Mouse (Mus musculus) heart, embryonic 14.5 days (tissue): ENCODE data around the gene Pcsk1. TPM values are rescaled to one million over a fixed set of nuclear protein-coding genes. Genes with fewer than 3 reads are reported as not detected.

Experiments used
- ATAC-seq: fragments of 200-750 bp; cut with Nextera tagmentation; 2 replicates; pipeline ENCODE4 v1.8.0; 2017; ENCODE audit warnings: low read depth, moderate TSS enrichment; ENCODE audit not compliant: insufficient number of reproducible peaks, insufficient read depth, low FRiP score
- H3K27ac ChIP-seq, 2 experiments: fragments of 200-500 bp in 1 of 2; fragments of 300-500 bp in 1 of 2; sonication (generic) in 1 of 2; replicated peaks in 1 of 2; 2 replicates each; pipeline ENCODE4 v1.5.1; 2012 to 2014; ENCODE audit warnings: low read depth in 2 of 2, low read length in 2 of 2, control low read depth in 1 of 2, mild to moderate bottlenecking in 1 of 2, mixed read lengths in 1 of 2; ENCODE audit not compliant: control insufficient read depth in 1 of 2, insufficient read depth in 1 of 2
- H3K27me3 ChIP-seq: fragments of 300-500 bp; sonication (generic); 2 replicates; pipeline ENCODE4 v1.6.1; 2014; ENCODE audit warnings: mild to moderate bottlenecking, low read length, control low read depth; ENCODE audit not compliant: control insufficient read depth, insufficient read depth
- H3K36me3 ChIP-seq: fragments of 300-500 bp; sonication (generic); 2 replicates; pipeline ENCODE4 v1.6.1; 2014; ENCODE audit warnings: mild to moderate bottlenecking, control low read depth, low read length, mixed read lengths; ENCODE audit not compliant: control insufficient read depth, insufficient read depth
- H3K4me1 ChIP-seq, 2 experiments: fragments of 200-500 bp in 1 of 2; fragments of 300-500 bp in 1 of 2; sonication (generic) in 1 of 2; 2 replicates each; pipeline ENCODE4 v1.6.1; 2012 to 2014; ENCODE audit warnings: low read length in 2 of 2, control low read depth in 1 of 2, mixed read lengths in 1 of 2; ENCODE audit not compliant: control insufficient read depth in 2 of 2, insufficient read depth in 2 of 2
- H3K4me2 ChIP-seq: fragments of 300-500 bp; sonication (generic); 2 replicates; pipeline ENCODE4 v1.6.1; 2014; ENCODE audit warnings: mild to moderate bottlenecking, low read length
- H3K4me3 ChIP-seq, 2 experiments: fragments of 200-500 bp in 1 of 2; fragments of 300-500 bp in 1 of 2; sonication (generic) in 1 of 2; 2 replicates each; pipeline ENCODE4 v1.5.1; 2012 to 2014; ENCODE audit warnings: low read length in 2 of 2, mild to moderate bottlenecking in 2 of 2, control low read depth in 1 of 2, low read depth in 1 of 2, moderate library complexity in 1 of 2; ENCODE audit not compliant: control insufficient read depth in 1 of 2, insufficient read depth in 1 of 2
- H3K9ac ChIP-seq: fragments of 300-500 bp; sonication (generic); 2 replicates; pipeline ENCODE4 v1.6.1; 2014; ENCODE audit warnings: mild to moderate bottlenecking, low read length
- H3K9me3 ChIP-seq: fragments of 300-500 bp; sonication (generic); 2 replicates; pipeline ENCODE4 v1.6.1; 2016; ENCODE audit warnings: low read length, control low read depth; ENCODE audit not compliant: control insufficient read depth
- WGBS: fragments of 180-500 bp; shearing (Covaris S2); extraction: QIAGEN DNeasy Blood & Tissue Kit; methylation state at CpG from one replicate; pipeline ENCODE4 v1.1.7; 2014; 5-methylcytosine and 5-hydroxymethylcytosine counted together
- polyA plus RNA-seq: library from polyadenylated mRNA; unstranded; fragments of >200 nt; fragmentation: Nextera tagmentation; extraction: Ambion mirVana; gene quantifications from 2 replicates; pipeline ENCODE4 v1.2.1, GENCODE M21; 2014

The Pcsk1 gene
- polyA plus RNA-seq, 1 experiment from 2014 or later = 0.35 TPM

GRCm38 (mm10) chr13:75114007-75114424 lies 24.4 kb downstream of the Pcsk1 start:
- 83% methylated on average over 2 of the region's 2 CpGs for WGBS
- Histone ChIP-seq H3K4me2 (no peak overlapping the region), H3K27me3 (no peaks in the 10 kb centered on the region), H3K9me3 (no peaks in the 10 kb centered on the region), H3K4me1 (no peaks in the 10 kb centered on the region), H3K4me3 (no peak overlapping the region), H3K36me3 (no peaks in the 10 kb centered on the region), H3K9ac (no peak overlapping the region), H3K27ac (no peak overlapping the region)
- no peak for ATAC-seq

DNA sequence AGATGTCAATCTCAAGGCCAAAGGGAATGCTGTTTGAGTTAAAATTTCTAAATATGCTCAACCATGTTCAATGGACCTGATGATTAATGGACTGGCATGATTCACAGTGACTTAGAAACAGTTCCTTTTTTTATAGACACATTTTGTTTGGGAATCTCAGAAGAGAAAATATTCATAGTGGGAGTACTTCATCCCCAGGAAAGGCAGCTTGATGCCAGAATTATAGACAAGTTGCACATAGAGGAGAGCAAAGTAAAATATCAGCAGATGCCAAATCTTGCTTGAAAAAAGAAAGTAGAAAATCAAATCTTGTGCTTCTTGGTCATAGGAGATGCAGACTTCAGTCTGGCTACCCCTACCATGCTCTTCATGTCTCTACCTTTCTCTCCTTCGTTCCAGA lies 25.2 kb downstream of the Pcsk1 start:
- Histone ChIP-seq H3K4me3 (no peak overlapping the region), H3K9ac (no peak overlapping the region), H3K9me3 (no peaks in the 10 kb centered on the region), H3K4me1 (no peaks in the 10 kb centered on the region), H3K4me2 (no peak overlapping the region), H3K27ac (no peak overlapping the region), H3K27me3 (no peaks in the 10 kb centered on the region), H3K36me3 (no peaks in the 10 kb centered on the region)
- WGBS = 85% methylated on average over 1 of the region's 1 CpGs
- ATAC-seq = no peak

GRCm38 (mm10) chr13:75135833-75136232 lies 46.2 kb downstream of the Pcsk1 start:
- Histone ChIP-seq H3K27ac (no peak overlapping the region), H3K9me3 (no peaks in the 10 kb centered on the region), H3K36me3 (no peaks in the 10 kb centered on the region), H3K4me1 (no peaks in the 10 kb centered on the region), H3K4me3 (no peak overlapping the region), H3K9ac (no peak overlapping the region), H3K4me2 (no peak overlapping the region), H3K27me3 (no peaks in the 10 kb centered on the region)
- no peak for ATAC-seq

DNA sequence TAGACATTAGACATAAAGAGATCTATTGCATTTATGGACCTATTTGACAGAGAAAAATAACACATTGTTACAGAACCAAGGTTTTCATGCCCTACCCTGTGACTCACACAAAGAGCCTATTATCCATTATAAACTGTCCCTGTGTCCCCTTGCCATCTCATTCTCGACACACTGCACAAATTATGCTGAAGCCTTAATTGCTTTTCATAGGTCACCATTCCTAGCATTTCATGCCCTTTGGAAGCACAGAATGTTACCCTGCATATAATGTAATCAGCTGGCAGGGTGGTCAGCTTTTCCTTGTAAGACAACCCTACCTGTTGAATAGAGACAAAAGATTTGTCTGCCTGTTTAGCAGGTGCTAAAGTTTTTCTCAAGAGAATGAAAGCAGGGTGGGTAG lies 71.0 kb downstream of the Pcsk1 start:
- H3K9ac ChIP-seq = no peak overlapping the region
- no peaks in the 10 kb centered on the region for H3K9me3 ChIP-seq
- H3K36me3 ChIP-seq = no peaks in the 10 kb centered on the region
- no peak overlapping the region for H3K27ac ChIP-seq
- no peak overlapping the region for H3K4me3 ChIP-seq
- no peak overlapping the region for H3K4me2 ChIP-seq
- ATAC-seq = no peak
- H3K4me1 ChIP-seq = no peaks in the 10 kb centered on the region
- 37% methylated on average over 1 of the region's 1 CpGs for WGBS
- H3K27me3 ChIP-seq = no peaks in the 10 kb centered on the region

DNA sequence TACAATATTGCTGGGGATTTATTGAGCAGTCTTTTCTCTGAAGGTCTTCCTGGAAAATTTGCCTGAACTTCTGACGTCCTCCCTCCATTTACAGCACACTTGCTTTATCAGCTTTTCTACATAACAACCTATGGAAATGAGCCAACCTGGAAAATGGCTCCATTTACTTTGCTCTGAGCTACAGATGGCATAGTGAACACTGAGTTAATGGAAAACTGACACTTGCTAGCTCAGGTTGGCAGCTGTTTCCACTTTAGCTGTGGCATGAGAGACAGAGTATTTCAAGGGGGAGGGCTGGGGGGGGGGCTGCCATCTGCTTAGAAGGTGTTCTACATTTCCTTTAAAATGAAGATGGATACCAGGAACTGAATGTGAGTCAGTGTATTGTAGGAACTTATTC lies 73.8 kb downstream of the Pcsk1 start:
- Histone ChIP-seq H3K27ac (no peak overlapping the region), H3K4me1 (no peaks in the 10 kb centered on the region), H3K4me3 (no peak overlapping the region), H3K9ac (no peak overlapping the region), H3K36me3 (no peaks in the 10 kb centered on the region), H3K9me3 (no peaks in the 10 kb centered on the region), H3K27me3 (no peaks in the 10 kb centered on the region), H3K4me2 (no peak overlapping the region)
- 36% methylated on average over 1 of the region's 1 CpGs for WGBS
- no peak for ATAC-seq
